Mouse (Mus musculus) CD8-positive naive resting alpha-beta T cell, adult 57 days (primary cell): ENCODE results near the gene Atp5g2. TPM values are rescaled to one million over a fixed set of nuclear protein-coding genes. Genes with fewer than 3 reads are reported as not detected.

Experiments
- total RNA-seq: library from RNA; stranded (reverse); gene quantifications from one replicate; pipeline ENCODE4 v1.2.4, GENCODE M21; 2023

Atp5g2 gene
- total RNA-seq = 8.5 TPM

GRCm38 (mm10) chr15:102672215-102673071 is at the start of gene Atp5g2:
Gene Atp5g2, minus strand, starts transcription at chr15:102672352.

DNA sequence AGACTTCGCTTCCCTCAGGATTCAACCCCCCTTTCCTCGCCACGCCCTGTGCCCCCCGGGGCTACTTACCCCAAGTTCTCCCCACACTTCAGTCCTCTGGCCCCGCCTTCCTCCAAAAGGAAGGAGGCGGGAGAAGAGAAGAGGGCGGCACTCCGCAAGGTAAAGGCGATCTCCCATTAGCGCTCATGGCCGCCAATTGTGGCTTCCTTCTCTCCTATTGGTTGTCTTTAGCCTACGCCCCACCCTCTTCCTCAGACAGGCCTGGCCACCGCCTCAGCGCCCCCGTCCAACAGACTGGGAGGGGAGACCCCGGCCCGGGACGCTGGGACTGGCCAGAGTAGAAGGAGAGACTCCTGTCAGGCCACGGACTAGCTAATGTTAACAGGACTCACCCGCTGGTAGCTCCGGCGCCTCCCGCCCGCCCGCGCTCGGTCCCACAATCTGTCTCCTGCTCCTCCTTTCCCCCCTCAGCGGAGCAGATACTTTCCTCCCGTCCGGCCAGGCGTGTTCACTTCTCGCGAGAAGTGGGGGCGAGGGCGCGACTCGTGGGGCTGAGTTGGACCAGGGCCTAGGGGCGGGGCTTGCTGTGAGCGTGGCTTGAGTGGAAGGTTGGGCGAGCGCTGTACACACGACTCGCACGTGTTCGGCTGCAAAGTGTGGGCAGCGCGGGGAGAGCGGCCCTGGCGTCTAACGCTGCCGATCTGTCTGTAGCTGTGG is 47.0 kb downstream of the Atp5g2 start, which contains the start of the genes Gm28047 and Atf7:
Gene Gm28047 (minus strand): TSS at position 98 of the 717 bp plus-strand sequence.
Gene Atf7 (minus strand): TSS at position 495 of the 717 bp plus-strand sequence.

Other genes starting within 250 kb of the Atp5g2 start
- 0.34 TPM for gene Amhr2, start 227.0 kb downstream of the Atp5g2 start, total RNA-seq
- 36.6 TPM for gene Prr13, start 213.3 kb downstream of the Atp5g2 start, total RNA-seq
- 793 TPM for gene Pcbp2, start 201.8 kb downstream of the Atp5g2 start, total RNA-seq
- 32.0 TPM for gene Gm10337, start 168.6 kb downstream of the Atp5g2 start, total RNA-seq
- 5.2 TPM for gene Map3k12, start 155.3 kb downstream of the Atp5g2 start, total RNA-seq
- gene Tarbp2, start 154.2 kb downstream of the Atp5g2 start, total RNA-seq = 54.4 TPM
- gene Npff, start 147.4 kb downstream of the Atp5g2 start, total RNA-seq = 16.7 TPM
- 1.7 TPM for gene Gm28047, start 47.3 kb downstream of the Atp5g2 start, total RNA-seq
- gene Atf7, start 46.9 kb downstream of the Atp5g2 start, total RNA-seq = 114 TPM
- 50.7 TPM for gene Calcoco1, start 49.8 kb upstream of the Atp5g2 start, total RNA-seq
- not detected for gene Hoxc13, start 248.8 kb upstream of the Atp5g2 start, total RNA-seq